ENCODE assay signal across 8 mouse cellular contexts in the genomic region with DNA sequence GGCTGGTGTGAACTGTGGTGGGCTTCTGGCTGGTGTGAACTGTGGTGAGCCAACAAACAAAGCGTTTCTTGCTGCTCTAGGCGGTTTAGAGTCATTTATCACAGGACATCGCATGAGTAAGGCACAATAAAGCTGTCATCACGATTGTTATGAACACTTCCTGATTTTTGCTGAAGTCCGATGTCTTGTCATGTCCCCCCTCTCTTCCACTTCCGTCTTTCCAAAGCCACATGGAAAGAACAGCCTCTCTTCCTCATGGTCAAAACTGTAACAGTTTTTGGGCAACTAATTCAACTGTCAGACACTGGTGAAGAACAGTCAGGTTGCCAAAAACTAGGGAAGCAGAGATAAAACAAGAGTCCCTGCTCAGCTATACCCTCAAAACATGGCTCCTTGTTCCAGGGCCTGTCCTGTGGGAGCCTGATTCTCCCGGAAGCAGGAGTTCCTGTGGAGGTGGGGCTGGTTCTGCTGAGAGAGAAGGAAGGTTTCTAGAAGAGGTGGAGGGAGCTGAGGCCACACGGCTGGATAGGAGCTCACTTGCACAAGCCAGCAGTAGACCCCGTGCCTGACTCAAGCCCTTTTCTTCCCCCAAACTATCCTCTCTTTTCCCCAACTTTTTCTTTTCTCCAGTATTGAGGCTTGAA. TPM values are rescaled to one million over a fixed set of nuclear protein-coding genes. Genes with fewer than 3 reads are reported as not detected.
DNase-seq lines count a peak whose midpoint lies in the region; ATAC-seq and TF ChIP-seq lines count a peak whose summit lies in the region.

No protein-coding gene starts in this region.

- 55% methylated on average over 9 of the region's 9 CpGs for WGBS in kidney, postnatal 0 days
- 78% methylated on average over 9 of the region's 9 CpGs for WGBS in embryonic facial prominence, embryonic 12.5 days

- no peak overlapping the region for H3ac ChIP-seq in myocyte (ENCODE audit: control insufficient read depth, insufficient read length)

- no peaks in the 10 kb centered on the region for H3K27me3 ChIP-seq in kidney, postnatal 0 days (ENCODE audit: insufficient read depth, low read length)
- H3K27me3 ChIP-seq in embryonic facial prominence, embryonic 12.5 days = no peaks in the 10 kb centered on the region
- no peaks in the 10 kb centered on the region for H3K27me3 ChIP-seq in myocyte (ENCODE audit: control insufficient read depth, insufficient read depth, insufficient read length)

- H3K9ac ChIP-seq in kidney, postnatal 0 days (ENCODE audit: low read depth, low read length) = no peak overlapping the region
- H3K9ac ChIP-seq in embryonic facial prominence, embryonic 12.5 days = no peak overlapping the region

- no peak for TF ChIP-seq CTCF in kidney, postnatal 0 days (IDR thresholded peaks at IDR 0.05; ENCODE audit: low read depth)

- no peaks in the 10 kb centered on the region for H3K36me3 ChIP-seq in kidney, postnatal 0 days (ENCODE audit: insufficient read depth, low read length)
- no peaks in the 10 kb centered on the region for H3K36me3 ChIP-seq in embryonic facial prominence, embryonic 12.5 days
- H3K36me3 ChIP-seq in myocyte (ENCODE audit: control insufficient read depth, insufficient read depth) = no peaks in the 10 kb centered on the region

- H3K9me3 ChIP-seq in kidney, postnatal 0 days (replicated peaks; ENCODE audit: low read length) = no peaks in the 10 kb centered on the region
- no peaks in the 10 kb centered on the region for H3K9me3 ChIP-seq in embryonic facial prominence, embryonic 12.5 days

- intact Hi-C loops in left cerebral cortex, postnatal 25 days (cut with DNase I) = no loop called here
- intact Hi-C loops in gastrocnemius, postnatal 14 days (cut with DNase I; ENCODE audit: low total_unique reads) = loop anchor here (10.0 kb wide), 1 partner anchor 99 kb away; no protein-coding TSS in a partner anchor

- peak; percentile 64 for DNase-seq in kidney, postnatal 0 days (ENCODE audit: low spot score)
- DNase-seq in kidney, adult 18-20 months = no peak
- DNase-seq in kidney, postnatal 14 days = peak; percentile 33
- no peak for DNase-seq in frontal cortex, postnatal 36 days (ENCODE audit: low spot score in 2 of 2)
- no peak for DNase-seq in left cerebral cortex, postnatal 25 days (ENCODE audit: low spot score in 2 of 2)
- DNase-seq in gastrocnemius, postnatal 14 days = no peak

- H3K4me3 ChIP-seq in kidney, postnatal 0 days (replicated peaks; ENCODE audit: low read depth, low read length) = no peak overlapping the region
- H3K4me3 ChIP-seq in embryonic facial prominence, embryonic 12.5 days = no peak overlapping the region
- no peak overlapping the region for H3K4me3 ChIP-seq in myocyte

- no peak for ATAC-seq in kidney, postnatal 0 days (replicated peaks; ENCODE audit: low FRiP score, low read depth)
- ATAC-seq in embryonic facial prominence, embryonic 12.5 days (ENCODE audit: insufficient number of reproducible peaks, insufficient read depth, low FRiP score, low TSS enrichment) = no peak

- H3K4me2 ChIP-seq in kidney, postnatal 0 days (ENCODE audit: low read length) = no peak overlapping the region
- H3K4me2 ChIP-seq in embryonic facial prominence, embryonic 12.5 days (replicated peaks) = no peak overlapping the region
- peak overlapping the region; percentile 79 for H3K4me2 ChIP-seq in myocyte (ENCODE audit: low read depth)

- peak overlapping the region; percentile 78 for H3K27ac ChIP-seq in kidney, postnatal 0 days
- peak overlapping the region; percentile 79 for H3K27ac ChIP-seq in embryonic facial prominence, embryonic 12.5 days

- H3K4me1 ChIP-seq in kidney, postnatal 0 days (replicated peaks; ENCODE audit: insufficient read depth, low read length) = peaks cover 8% of the 10 kb centered on the region; the same call in 1 of the 2 replicates
- H3K4me1 ChIP-seq in embryonic facial prominence, embryonic 12.5 days = peaks cover 18% of the 10 kb centered on the region

- TF ChIP-seq POLR2A in myocyte (IDR thresholded peaks at IDR 0.05; ENCODE audit: insufficient read length, low read depth) = no peak

- no peaks in the 10 kb centered on the region for H3K79me2 ChIP-seq in myocyte (ENCODE audit: control insufficient read depth, insufficient read depth)

TF ChIP-seq in myocyte, 11 proteins besides CTCF, POLR2A, EP300 and RAD21:
- no peak for TF ChIP-seq TCF3 (IDR thresholded peaks at IDR 0.05; ENCODE audit: insufficient read length, low read depth)
- no peak for TF ChIP-seq SRF (IDR thresholded peaks at IDR 0.05; ENCODE audit: control insufficient read depth, insufficient read length, low read depth)
- no peak for TF ChIP-seq TCF12 (IDR thresholded peaks at IDR 0.05; ENCODE audit: insufficient read depth, poor library complexity, severe bottlenecking)
- no peak for TF ChIP-seq MYOD1 (IDR thresholded peaks at IDR 0.05; ENCODE audit: control insufficient read depth in 1 of 3, insufficient read length in 2 of 3, low read depth in 2 of 3)
- TF ChIP-seq CEBPB (IDR thresholded peaks at IDR 0.05; ENCODE audit: insufficient read depth, poor library complexity, severe bottlenecking) = no peak
- no peak for TF ChIP-seq MAX (IDR thresholded peaks at IDR 0.05; ENCODE audit: low read depth)
- TF ChIP-seq USF1 (IDR thresholded peaks at IDR 0.05; ENCODE audit: low read depth) = no peak
- TF ChIP-seq E2F4 (IDR thresholded peaks at IDR 0.05; ENCODE audit: insufficient read depth) = no peak
- TF ChIP-seq REST (IDR thresholded peaks at IDR 0.05; ENCODE audit: insufficient read depth, insufficient read length) = no peak
- no peak for TF ChIP-seq MYOG (IDR thresholded peaks at IDR 0.05; ENCODE audit: control insufficient read depth in 1 of 3, insufficient read depth in 1 of 3, insufficient read length in 2 of 3, low read depth in 2 of 3)
- no peak for TF ChIP-seq POLR2AphosphoS2 (IDR thresholded peaks at IDR 0.05; ENCODE audit: insufficient read length, low read depth)
TF ChIP-seq in myocyte: peak in this region for 0.

RNA-seq across cellular contexts. Expression of a gene that starts 9.1 kb away (rescaled TPM):
- not detected in 2 replicates for polyA plus RNA-seq in kidney, postnatal 0 days (2015; fragmentation: Nextera tagmentation; extraction: Ambion mirVana)
- polyA plus RNA-seq in embryonic facial prominence, embryonic 12.5 days (2016; fragmentation: Nextera tagmentation; extraction: Ambion mirVana) = not detected in 2 replicates
- not detected for polyA plus RNA-seq in myocyte (2012; fragmentation: generic; extraction: Trizol)
- under 1 TPM in 1 of 2 experiments, not detected in 1; 0.53 TPM for total RNA-seq in left cerebral cortex, postnatal 25 days (2021)
- not detected for total RNA-seq in gastrocnemius, postnatal 14 days (2021)

RNA-seq across cellular contexts. Expression of a gene that starts 33.7 kb away (rescaled TPM):
- polyA plus RNA-seq in kidney, postnatal 0 days (2015; fragmentation: Nextera tagmentation; extraction: Ambion mirVana) = 8.2 and 9.5 TPM in 2 replicates
- 9.0 and 9.3 TPM in 2 replicates for polyA plus RNA-seq in embryonic facial prominence, embryonic 12.5 days (2016; fragmentation: Nextera tagmentation; extraction: Ambion mirVana)
- 8.2 TPM for polyA plus RNA-seq in myocyte (2012; fragmentation: generic; extraction: Trizol)
- 100 to 1,000 TPM; 119 to 124 TPM for total RNA-seq in left cerebral cortex, postnatal 25 days (2021)
- 10 to 100 TPM; 21.4 to 22.4 TPM for total RNA-seq in gastrocnemius, postnatal 14 days (2021)

RNA-seq across cellular contexts. Expression of a gene that starts 51.3 kb away (rescaled TPM):
- 265 and 274 TPM in 2 replicates for polyA plus RNA-seq in kidney, postnatal 0 days (2015; fragmentation: Nextera tagmentation; extraction: Ambion mirVana)
- polyA plus RNA-seq in embryonic facial prominence, embryonic 12.5 days (2016; fragmentation: Nextera tagmentation; extraction: Ambion mirVana) = 480 and 498 TPM in 2 replicates
- polyA plus RNA-seq in myocyte (2012; fragmentation: generic; extraction: Trizol) = 35.1 TPM
- 10 to 100 TPM; 64.7 to 78.4 TPM for total RNA-seq in left cerebral cortex, postnatal 25 days (2021)
- total RNA-seq in gastrocnemius, postnatal 14 days (2021) = 10 to 100 TPM; 16.5 to 19.1 TPM

Comparison
In these comparisons a context has a peak if more than half of its experiments do, and no peak if none do; other contexts are left out.
1. DNase-seq: peak in kidney, postnatal 0 days (single experiment) and kidney, postnatal 14 days (single experiment); none in kidney, adult 18-20 months (single experiment), frontal cortex, postnatal 36 days (0 of 2), left cerebral cortex, postnatal 25 days (0 of 2) and gastrocnemius, postnatal 14 days (single experiment).